Mouse (Mus musculus) MEL (cell line): ENCODE results near the gene Pnpla2. TPM values are rescaled to one million over a fixed set of nuclear protein-coding genes. Genes with fewer than 3 reads are reported as not detected.

Experiments
- DNase-seq: peaks from one replicate; pipeline ENCODE4 v3.0.0; 2011; ENCODE audit warnings: low read depth, low spot score
- H3K27ac ChIP-seq: 2 replicates; pipeline ENCODE4 v1.5.1; 2012; ENCODE audit warnings: low read depth, mild to moderate bottlenecking, control low read depth, low read length, moderate library complexity; ENCODE audit not compliant: control insufficient read depth
- H3K27me3 ChIP-seq, 2 experiments: fragments of 150-350 bp in 1 of 2; sonication (generic) in 1 of 2; 2 replicates each; pipeline ENCODE4 v1.6.1; 2012; ENCODE audit warnings: low read length in 2 of 2, mild to moderate bottlenecking in 2 of 2, improper control_type of control experiment in 1 of 2, moderate library complexity in 1 of 2; ENCODE audit not compliant: insufficient read depth in 2 of 2, control insufficient read depth in 1 of 2
- H3K36me3 ChIP-seq, 2 experiments: 2 replicates each; pipeline ENCODE4 v1.6.1; 2012 to 2014; ENCODE audit warnings: low read length in 2 of 2, improper control_type of control experiment in 1 of 2, inconsistent platforms in 1 of 2, mild to moderate bottlenecking in 1 of 2; ENCODE audit not compliant: insufficient read depth in 2 of 2, control insufficient read depth in 1 of 2
- H3K4me1 ChIP-seq, 2 experiments: fragments of 150-350 bp in 1 of 2; sonication (generic) in 1 of 2; 2 replicates each; pipeline ENCODE4 v1.6.1; 2012; ENCODE audit warnings: low read length in 2 of 2, improper control_type of control experiment in 1 of 2, mild to moderate bottlenecking in 1 of 2; ENCODE audit not compliant: insufficient read depth in 2 of 2, control insufficient read depth in 1 of 2
- H3K4me3 ChIP-seq, 2 experiments: fragments of 150-350 bp in 1 of 2; sonication (generic) in 1 of 2; 2 replicates each; pipeline ENCODE4 v1.5.1; 2012; ENCODE audit warnings: low read depth in 2 of 2, low read length in 2 of 2, mild to moderate bottlenecking in 2 of 2, moderate library complexity in 2 of 2, control low read depth in 1 of 2, improper control_type of control experiment in 1 of 2; ENCODE audit not compliant: control insufficient read depth in 1 of 2, insufficient read depth in 1 of 2
- H3K79me2 ChIP-seq: 2 replicates; pipeline ENCODE4 v1.6.1; 2012; ENCODE audit warnings: mild to moderate bottlenecking, low read length, moderate library complexity; ENCODE audit not compliant: control insufficient read depth, poor library complexity, insufficient read depth
- H3K9ac ChIP-seq: 2 replicates; pipeline ENCODE4 v1.6.1; 2012; ENCODE audit warnings: low read depth, mild to moderate bottlenecking, control low read depth, low read length, moderate library complexity; ENCODE audit not compliant: control insufficient read depth, poor library complexity, severe bottlenecking
- H3K9me3 ChIP-seq: fragments of 150-350 bp; sonication (generic); replicated peaks from 2 replicates; pipeline ENCODE4 v1.6.1; 2012; ENCODE audit warnings: mild to moderate bottlenecking, low read length, improper control_type of control experiment, moderate library complexity; ENCODE audit not compliant: insufficient read depth
- BHLHE40 ChIP-seq: IDR thresholded peaks from 2 replicates; pipeline ENCODE4 v1.6.1; 2012; ENCODE audit warnings: low read depth, mild to moderate bottlenecking, inconsistent platforms, low read length, improper control_type of control experiment, borderline replicate concordance
- CHD2 ChIP-seq: IDR thresholded peaks from 2 replicates; pipeline ENCODE4 v1.6.1; 2011; ENCODE audit warnings: low read length, improper control_type of control experiment
- CTCF ChIP-seq, 3 experiments: IDR thresholded peaks in 2 of 3; conservative IDR thresholded peaks in 1 of 3; 2 replicates each; pipeline ENCODE4 v1.5.1; 2011 to 2012; ENCODE audit warnings: low read length in 3 of 3, low read depth in 2 of 3, mild to moderate bottlenecking in 2 of 3, improper control_type of control experiment in 1 of 3, inconsistent platforms in 1 of 3, mixed read lengths in 1 of 3, moderate library complexity in 1 of 3; ENCODE audit not compliant: control insufficient read depth in 1 of 3, insufficient read depth in 1 of 3, poor library complexity in 1 of 3, severe bottlenecking in 1 of 3
- E2F4 ChIP-seq: IDR thresholded peaks from 2 replicates; pipeline ENCODE4 v1.6.1; 2011; ENCODE audit warnings: low read depth, low read length, improper control_type of control experiment, borderline replicate concordance
- EP300 ChIP-seq, 2 experiments: IDR thresholded peaks; 2 replicates each; pipeline ENCODE4 v1.6.1; 2011; ENCODE audit warnings: improper control_type of control experiment in 2 of 2, low read length in 2 of 2, low read depth in 1 of 2, mild to moderate bottlenecking in 1 of 2
- ETS1 ChIP-seq: IDR thresholded peaks from 2 replicates; pipeline ENCODE4 v1.6.1; 2012; ENCODE audit warnings: low read depth, mild to moderate bottlenecking, inconsistent platforms, low read length, improper control_type of control experiment, moderate library complexity
- GABPA ChIP-seq: IDR thresholded peaks from 2 replicates; pipeline ENCODE4 v1.6.1; 2012; ENCODE audit warnings: low read depth, mild to moderate bottlenecking, inconsistent platforms, low read length, improper control_type of control experiment, moderate library complexity
- GATA1 ChIP-seq: IDR thresholded peaks from 2 replicates; pipeline ENCODE4 v1.6.1; 2011; ENCODE audit warnings: low read depth, low read length, improper control_type of control experiment
- JUND ChIP-seq: IDR thresholded peaks from 2 replicates; pipeline ENCODE4 v1.6.1; 2011; ENCODE audit warnings: low read depth, mild to moderate bottlenecking, improper control_type of control experiment, low read length
- KAT2A ChIP-seq: conservative IDR thresholded peaks from 2 replicates; pipeline ENCODE4 v1.6.1; 2012; ENCODE audit warnings: low read depth, low read length, improper control_type of control experiment, inconsistent platforms
- MAZ ChIP-seq: IDR thresholded peaks from 2 replicates; pipeline ENCODE4 v1.6.1; 2012; ENCODE audit warnings: low read depth, mild to moderate bottlenecking, inconsistent platforms, low read length, improper control_type of control experiment
- MXI1 ChIP-seq: IDR thresholded peaks from 2 replicates; pipeline ENCODE4 v1.6.1; 2011; ENCODE audit warnings: mild to moderate bottlenecking, low read depth, low read length, improper control_type of control experiment
- MYB ChIP-seq: IDR thresholded peaks from 2 replicates; pipeline ENCODE4 v1.6.1; 2011; ENCODE audit warnings: mild to moderate bottlenecking, low read depth, low read length, improper control_type of control experiment
- MYC ChIP-seq: IDR thresholded peaks from 2 replicates; pipeline ENCODE4 v1.6.1; 2011; ENCODE audit warnings: low read depth, mild to moderate bottlenecking, low read length, improper control_type of control experiment, moderate library complexity
- NELFE ChIP-seq: IDR thresholded peaks from 2 replicates; pipeline ENCODE4 v1.6.1; 2011; ENCODE audit warnings: low read depth, low read length, improper control_type of control experiment
- POLR2AphosphoS2 ChIP-seq: IDR thresholded peaks from 2 replicates; pipeline ENCODE4 v1.6.1; 2011; ENCODE audit warnings: low read length, improper control_type of control experiment
- RAD21 ChIP-seq: IDR thresholded peaks from 2 replicates; pipeline ENCODE4 v1.6.1; 2011; ENCODE audit warnings: mild to moderate bottlenecking, low read depth, low read length, improper control_type of control experiment
- TBP ChIP-seq: IDR thresholded peaks from 2 replicates; pipeline ENCODE4 v1.8.0; 2011; ENCODE audit warnings: low read depth, low read length, improper control_type of control experiment
- TCF12 ChIP-seq: IDR thresholded peaks from 2 replicates; pipeline ENCODE4 v1.6.1; 2014; ENCODE audit warnings: low read depth, mild to moderate bottlenecking, inconsistent platforms, low read length, improper control_type of control experiment, moderate library complexity
- UBTF ChIP-seq: IDR thresholded peaks from 2 replicates; pipeline ENCODE4 v1.6.1; 2012; ENCODE audit warnings: low read depth, mild to moderate bottlenecking, inconsistent platforms, low read length, improper control_type of control experiment, moderate library complexity, borderline replicate concordance; ENCODE audit not compliant: insufficient read depth
- USF1 ChIP-seq: IDR thresholded peaks from 2 replicates; pipeline ENCODE4 v1.6.1; 2014; ENCODE audit warnings: low read depth, mild to moderate bottlenecking, inconsistent platforms, low read length, improper control_type of control experiment, moderate library complexity
- ZC3H11A ChIP-seq: IDR thresholded peaks from 2 replicates; pipeline ENCODE4 v1.6.1; 2012; ENCODE audit warnings: low read depth, mild to moderate bottlenecking, inconsistent platforms, low read length, improper control_type of control experiment
- ZKSCAN1 ChIP-seq: IDR thresholded peaks from 2 replicates; pipeline ENCODE4 v1.6.1; 2012; ENCODE audit warnings: low read depth, mild to moderate bottlenecking, inconsistent platforms, low read length, improper control_type of control experiment, moderate library complexity
- ZMIZ1 ChIP-seq: IDR thresholded peaks from 2 replicates; pipeline ENCODE4 v1.6.1; 2012; ENCODE audit warnings: low read depth, mild to moderate bottlenecking, inconsistent platforms, low read length, improper control_type of control experiment, moderate library complexity
- ZNF384 ChIP-seq: IDR thresholded peaks from 2 replicates; pipeline ENCODE4 v1.6.1; 2012; ENCODE audit warnings: low read depth, mild to moderate bottlenecking, inconsistent platforms, low read length, improper control_type of control experiment
- polyA plus RNA-seq, 2 experiments: library from polyadenylated mRNA; stranded (reverse) in 1 of 2; unstranded in 1 of 2; fragments of >175 nt in 1 of 2; fragments of >200 nt in 1 of 2; gene quantifications; 2 replicates each; pipeline versions ENCODE4 v1.2.1 to v1.2.4; 2012; ENCODE audit warnings: low replicate concordance in 2 of 2, low read depth in 1 of 2; ENCODE audit not compliant: insufficient read length in 2 of 2, insufficient read depth in 1 of 2, missing spikeins in 1 of 2
- total RNA-seq: library from RNA; depleted of rRNA; stranded (reverse); fragments of 300-350 nt; gene quantifications from 2 replicates; pipeline ENCODE4 v1.2.3, GENCODE M21; 2012

The Pnpla2 gene
- total and polyA plus RNA-seq, 3 experiments: 8.3 to 38.6 TPM; not detected in 1

DNA sequence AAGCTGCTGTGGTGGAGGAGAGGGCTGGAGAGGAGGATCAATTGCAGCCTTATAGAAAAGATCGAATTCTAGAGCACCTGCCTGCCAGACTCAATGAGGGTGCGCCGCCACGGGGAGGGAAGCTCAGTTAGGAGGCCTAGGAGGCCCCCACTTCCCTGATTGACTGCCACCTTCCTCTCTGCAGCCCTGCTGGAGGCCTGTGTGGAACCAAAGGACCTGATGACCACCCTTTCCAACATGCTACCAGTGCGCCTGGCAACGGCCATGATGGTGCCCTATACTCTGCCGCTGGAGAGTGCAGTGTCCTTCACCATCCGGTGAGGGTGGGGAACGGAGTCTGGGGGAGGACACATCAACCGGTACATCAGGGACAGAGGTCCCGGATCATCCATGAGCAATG lies 3.7 kb downstream of the Pnpla2 start:
- DNase-seq: no peak
- no peak overlapping the region for H3K4me3 ChIP-seq
- no peaks in the 10 kb centered on the region for H3K9me3 ChIP-seq
- H3K79me2 ChIP-seq: no peaks in the 10 kb centered on the region; the same call in 1 of the 2 replicates
- peaks cover 0 to 6% of the 10 kb centered on the region in 2 experiments; a peak in 1 of 4 replicates for H3K4me1 ChIP-seq
- TF ChIP-seq ZC3H11A (no peak), JUND (no peak), TCF12 (no peak), MAZ (no peak), GABPA (no peak), MYB (no peak)
- no peak overlapping the region for H3K9ac ChIP-seq
- H3K27ac ChIP-seq: no peak overlapping the region
- H3K36me3 ChIP-seq: no peaks in the 10 kb centered on the region
- H3K27me3 ChIP-seq: no peaks in the 10 kb centered on the region

DNA sequence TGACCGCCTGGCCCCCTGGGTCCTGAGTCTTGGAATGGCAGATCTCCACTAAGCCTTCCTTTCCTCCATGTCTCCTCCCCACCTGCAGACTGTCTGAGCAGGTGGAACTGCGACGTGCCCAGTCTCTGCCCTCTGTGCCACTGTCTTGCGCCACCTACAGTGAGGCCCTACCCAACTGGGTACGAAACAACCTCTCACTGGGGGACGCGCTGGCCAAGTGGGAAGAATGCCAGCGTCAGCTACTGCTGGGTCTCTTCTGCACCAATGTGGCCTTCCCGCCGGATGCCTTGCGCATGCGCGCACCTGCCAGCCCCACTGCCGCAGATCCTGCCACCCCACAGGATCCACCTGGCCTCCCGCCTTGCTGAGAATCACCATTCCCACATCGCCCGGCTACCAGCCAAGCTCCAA lies 4.3 kb downstream of the Pnpla2 start:
- no peaks in the 10 kb centered on the region for H3K36me3 ChIP-seq
- no peak for TF ChIP-seq ETS1
- TF ChIP-seq ZC3H11A: no peak
- TF ChIP-seq BHLHE40: no peak
- TF ChIP-seq NELFE: no peak
- TF ChIP-seq CTCF (IDR thresholded peaks at IDR 0.05 in 2 of 3, conservative IDR thresholded peaks at IDR 0.05 in 1 of 3; ENCODE audit: control insufficient read depth in 1 of 3, insufficient read depth in 1 of 3, low read depth in 2 of 3, low read length in 3 of 3, poor library complexity in 1 of 3, severe bottlenecking in 1 of 3): no peak
- no peak for TF ChIP-seq ZNF384
- TF ChIP-seq TCF12: no peak
- TF ChIP-seq KAT2A: no peak
- TF ChIP-seq RAD21: no peak
- H3K9ac ChIP-seq: no peak overlapping the region
- H3K27ac ChIP-seq: no peak overlapping the region
- H3K79me2 ChIP-seq: no peaks in the 10 kb centered on the region; the same call in 1 of the 2 replicates
- H3K9me3 ChIP-seq: no peaks in the 10 kb centered on the region
- DNase-seq: no peak
- peaks cover 0 to 6% of the 10 kb centered on the region in 2 experiments; a peak in 1 of 4 replicates for H3K4me1 ChIP-seq
- no peak overlapping the region for H3K4me3 ChIP-seq
- H3K27me3 ChIP-seq: no peaks in the 10 kb centered on the region

DNA sequence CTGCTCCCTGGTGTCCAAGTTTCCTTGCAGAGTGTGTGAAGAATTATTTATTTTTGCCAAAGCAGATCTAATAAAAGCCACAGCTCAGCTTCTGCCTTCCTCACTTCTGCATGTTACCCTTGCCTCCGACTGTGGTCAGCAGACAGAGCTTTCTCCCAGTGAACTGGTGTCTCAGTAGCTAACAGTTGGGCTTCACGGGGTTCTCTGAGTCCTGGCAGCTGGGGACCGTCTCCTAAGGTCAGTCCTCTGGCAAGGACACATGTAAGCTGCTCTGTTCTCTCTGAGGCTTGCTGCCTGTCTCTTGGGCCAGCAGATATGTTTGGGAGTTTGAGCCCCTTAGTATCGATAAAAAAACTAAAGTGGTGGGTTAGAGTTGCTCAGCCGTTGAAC lies 5.0 kb downstream of the Pnpla2 start:
- no peak for DNase-seq
- Histone ChIP-seq H3K27me3 (no peaks in the 10 kb centered on the region), H3K4me1 (0 out of 4 replicates have a peak, but pooled peaks cover 0 to 6% of the 10 kb centered on the region in 2 experiments), H3K79me2 (no peaks in the 10 kb centered on the region; the same call in 1 of the 2 replicates), H3K27ac (no peak overlapping the region), H3K9me3 (no peaks in the 10 kb centered on the region), H3K9ac (no peak overlapping the region), H3K36me3 (no peaks in the 10 kb centered on the region), H3K4me3 (no peak overlapping the region)
- no peak for TF ChIP-seq ZNF384
- no peak for TF ChIP-seq MXI1
- no peak for TF ChIP-seq MYC
- no peak for TF ChIP-seq EP300 (IDR thresholded peaks at IDR 0.05; ENCODE audit: low read depth in 1 of 2, low read length in 2 of 2)
- TF ChIP-seq ZKSCAN1: no peak
- no peak for TF ChIP-seq CHD2
- no peak for TF ChIP-seq USF1
- no peak for TF ChIP-seq ZMIZ1
- TF ChIP-seq POLR2AphosphoS2: no peak
- TF ChIP-seq MYB: no peak
- no peak for TF ChIP-seq GATA1
- TF ChIP-seq E2F4: no peak
- TF ChIP-seq UBTF: no peak
- TF ChIP-seq RAD21: no peak
- TF ChIP-seq ZC3H11A: no peak
- no peak for TF ChIP-seq ETS1
- no peak for TF ChIP-seq TBP
- no peak for TF ChIP-seq MAZ
